9 mouse cellular contexts compared by ENCODE assay signal in the genomic region with DNA sequence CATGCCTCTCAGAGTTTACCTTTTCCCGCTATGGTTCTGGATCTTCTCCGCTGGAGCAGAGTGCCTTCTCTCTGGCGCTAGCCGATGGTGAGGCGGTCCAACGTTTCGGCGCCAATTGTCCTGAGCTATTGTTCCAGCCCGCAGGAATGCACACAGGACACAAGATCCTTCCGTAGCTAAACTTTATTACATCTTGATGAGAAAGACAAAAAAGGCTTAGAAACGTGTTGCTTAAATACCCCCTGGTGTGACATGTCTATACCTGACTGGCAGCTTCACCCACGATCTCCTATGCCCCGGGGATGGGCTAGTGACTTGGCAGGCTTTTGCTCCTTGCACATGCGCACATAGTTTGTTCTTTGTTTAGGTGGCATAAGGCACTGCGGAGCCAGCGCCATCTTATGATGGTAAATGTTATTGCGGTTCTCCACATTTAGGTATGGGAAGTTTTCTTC. TPM values are rescaled to one million over a fixed set of nuclear protein-coding genes. Genes with fewer than 3 reads are reported as not detected.
A peak's percentile ranks its signal among the peaks of the same experiment; 100 is the strongest.
DNase-seq lines count a peak whose midpoint lies in the region; ATAC-seq lines count a peak whose summit lies in the region.
"Had no signal": no experiment of that assay in that cellular context is flagged by ENCODE, and none has a peak within 500 bp of the region (broad histone marks: within the 10 kb centered on the region; RNA-seq: fewer than 3 reads in every experiment).

No protein-coding gene starts in this region.

- peak overlapping the region; percentile 67 for H3K9ac ChIP-seq in kidney, embryonic 14.5 days (ENCODE audit: low read depth, low read length)

- H3K4me3 ChIP-seq in kidney, embryonic 14.5 days (ENCODE audit: low read length) = peak overlapping the region; percentile 60

- no peaks in the 10 kb centered on the region for H3K27me3 ChIP-seq in kidney, embryonic 14.5 days (ENCODE audit: control insufficient read depth, insufficient read depth, low read length)
- H3K27me3 ChIP-seq: CH12.LX had no signal

- H3K36me3 ChIP-seq in kidney, embryonic 14.5 days (ENCODE audit: control insufficient read depth, insufficient read depth, low read length) = no peaks in the 10 kb centered on the region

- ATAC-seq in frontal cortex, adult (ENCODE audit: low TSS enrichment) = peak; percentile 78
- peak; percentile 75 for ATAC-seq in kidney, embryonic 14.5 days (ENCODE audit: low FRiP score, low TSS enrichment)
- no peak for ATAC-seq in erythroid progenitor cell, adult 5-6 weeks (replicated peaks; ENCODE audit: low FRiP score, poor library complexity, severe bottlenecking)

- WGBS in kidney, embryonic 14.5 days = 2% methylated on average over 17 of the region's 17 CpGs

- H3K27ac ChIP-seq in kidney, embryonic 14.5 days (ENCODE audit: low read depth, low read length) = peak overlapping the region; percentile 76

- H3K4me2 ChIP-seq in kidney, embryonic 14.5 days (replicated peaks; ENCODE audit: low read depth, low read length) = peak overlapping the region; percentile 88

- peaks cover 3% of the 10 kb centered on the region; the same call in 1 of the 2 replicates for H3K4me1 ChIP-seq in kidney, embryonic 14.5 days (ENCODE audit: control insufficient read depth, insufficient read depth, low read length)

- peaks cover 7% of the 10 kb centered on the region; the same call in 1 of the 2 replicates for H3K9me3 ChIP-seq in kidney, embryonic 14.5 days (ENCODE audit: control insufficient read depth, low read length)

- no peak for DNase-seq in frontal cortex, postnatal 10 days (ENCODE audit: low spot score in 2 of 2)
- DNase-seq in brain, embryonic 18.5 days (ENCODE audit: low read depth, low spot score) = peak; percentile 77
- DNase-seq in heart, adult 8-10 months (ENCODE audit: low spot score) = peak; percentile 8
- DNase-seq in lung, postnatal 10 days = peak; percentile 26
- peak; percentile 15 for DNase-seq in retina, adult 2 months (ENCODE audit: low read depth, low spot score)

RNA-seq across cellular contexts. Expression of gene Mrgprb5, which starts 30.5 kb away (rescaled TPM):
- not detected for total RNA-seq in heart, adult 8-10 months (2022)
- not detected in 2 replicates for polyA plus RNA-seq in kidney, embryonic 14.5 days (2014; fragmentation: Nextera tagmentation; extraction: Ambion mirVana)
- not detected in 2 replicates for total RNA-seq in erythroid progenitor cell, adult 5-6 weeks (2015; ENCODE audit: low replicate concordance)
- not detected in 2 replicates for total RNA-seq in erythroid progenitor cell, adult 5-6 weeks (2017; ENCODE audit: low replicate concordance)
- total RNA-seq: CH12.LX had no signal

Comparison
In these comparisons a context has a peak if more than half of its experiments do, and no peak if none do; other contexts are left out.
1. DNase-seq: peak in brain, embryonic 18.5 days (single experiment), heart, adult 8-10 months (single experiment), lung, postnatal 10 days (single experiment) and retina, adult 2 months (single experiment); none in frontal cortex, postnatal 10 days (0 of 2).